In genomic region chr8:128204803-128205202, GRCm38 (mm10) we compare ENCODE assay signal across 20 mouse cellular contexts.
DNase-seq lines count a peak whose midpoint lies in the region; ATAC-seq lines count a peak whose summit lies in the region.
"Had no signal": no experiment of that assay in that cellular context is flagged by ENCODE, and none has a peak within 500 bp of the region (broad histone marks: within the 10 kb centered on the region; RNA-seq: fewer than 3 reads in every experiment).

No protein-coding gene starts in this region.

- intact Hi-C loops in left cerebral cortex, postnatal 14 days (cut with DNase I) = no loop called here

- ATAC-seq in frontal cortex, adult (ENCODE audit: low TSS enrichment) = peak; percentile 96
- no peak for ATAC-seq in erythroid progenitor cell, adult 5-6 weeks (replicated peaks; ENCODE audit: low FRiP score, poor library complexity, severe bottlenecking)
- ATAC-seq: activated CD4-positive, CD25-positive, alpha-beta regulatory T cell, adult 4 months; forebrain, embryonic 13.5 days; forebrain, embryonic 16.5 days had no signal

- no peak for DNase-seq in frontal cortex, postnatal 14 days (ENCODE audit: low spot score in 2 of 2)
- DNase-seq in left cerebral cortex, adult 11 months (ENCODE audit: low spot score) = peak; percentile 10
- no peak for DNase-seq in left cerebral cortex, postnatal 14 days (ENCODE audit: low spot score in 2 of 2)
- peak; percentile 27 for DNase-seq in right cerebral cortex, postnatal 25 days
- DNase-seq in right cerebral cortex, postnatal 14 days = no peak
- DNase-seq in telencephalon, adult 2 months (ENCODE audit: low read depth, low spot score) = peak; percentile 49
- DNase-seq: adrenal gland, postnatal 14 days; cerebellum, adult 11-12 months; cerebellum, adult 8-10 months; cerebellum, postnatal 10 days; cerebellum, postnatal 36 days; embryo, embryonic 11 days; gastrocnemius, postnatal 10 days; gastrocnemius, postnatal 36 days; heart, adult 2 months had no signal

Comparison
In these comparisons a context has a peak if more than half of its experiments do, and no peak if none do; other contexts are left out.
1. DNase-seq: peak in left cerebral cortex, adult 11 months (single experiment), right cerebral cortex, postnatal 25 days (single experiment) and telencephalon, adult 2 months (single experiment); none in frontal cortex, postnatal 14 days (0 of 2), left cerebral cortex, postnatal 14 days (0 of 2) and right cerebral cortex, postnatal 14 days (single experiment).